Mouse (Mus musculus) ES-Bruce4 (cell line): ENCODE data around the gene Map1a. TPM values are rescaled to one million over a fixed set of nuclear protein-coding genes. Genes with fewer than 3 reads are reported as not detected.
A peak's percentile ranks its signal among the peaks of the same experiment; 100 is the strongest.

ENCODE experiments used
- H3K27ac ChIP-seq: 2 replicates; pipeline ENCODE4 v1.5.1; 2012; ENCODE audit warnings: low read length, inconsistent platforms; ENCODE audit not compliant: insufficient read depth
- H3K27me3 ChIP-seq: 2 replicates; pipeline ENCODE4 v1.6.1; 2012; ENCODE audit warnings: mild to moderate bottlenecking, low read length, inconsistent platforms; ENCODE audit not compliant: control insufficient read depth, poor library complexity, insufficient read depth, severe bottlenecking
- H3K36me3 ChIP-seq: 2 replicates; pipeline ENCODE4 v1.6.1; 2012; ENCODE audit warnings: inconsistent platforms, mild to moderate bottlenecking, low read length, moderate library complexity; ENCODE audit not compliant: control insufficient read depth, poor library complexity, insufficient read depth, severe bottlenecking
- H3K4me1 ChIP-seq: one replicate; pipeline ENCODE4 v1.8.1; 2011; ENCODE audit warnings: low read length; ENCODE audit not compliant: control insufficient read depth, insufficient read depth
- H3K4me3 ChIP-seq: 2 replicates; pipeline ENCODE4 v1.5.1; 2011; ENCODE audit warnings: low read depth, mild to moderate bottlenecking, low read length
- H3K9ac ChIP-seq: 2 replicates; pipeline ENCODE4 v1.6.1; 2012; ENCODE audit warnings: low read depth, mild to moderate bottlenecking, inconsistent platforms; ENCODE audit not compliant: poor library complexity, severe bottlenecking
- H3K9me3 ChIP-seq: replicated peaks from 2 replicates; pipeline ENCODE4 v1.6.1; 2012; ENCODE audit warnings: mild to moderate bottlenecking, low read length, inconsistent platforms; ENCODE audit not compliant: control insufficient read depth, poor library complexity, insufficient read depth, severe bottlenecking
- CTCF ChIP-seq: IDR thresholded peaks from one replicate; pipeline ENCODE4 v1.8.1; 2011; ENCODE audit warnings: low read depth, low read length
- EP300 ChIP-seq: IDR thresholded peaks from 2 replicates; pipeline ENCODE4 v1.6.1; 2011; ENCODE audit warnings: low read depth, low read length; ENCODE audit not compliant: insufficient read depth
- POLR2A ChIP-seq: IDR thresholded peaks from one replicate; pipeline ENCODE4 v1.8.1; 2011; ENCODE audit warnings: low read length; ENCODE audit not compliant: insufficient read depth
- polyA plus RNA-seq: library from polyadenylated mRNA; stranded (reverse); fragments of >200 nt; gene quantifications from 2 replicates; pipeline ENCODE4 v1.2.4, GENCODE M21; 2011; ENCODE audit warnings: low read depth; ENCODE audit not compliant: missing spikeins, insufficient read depth, insufficient read length

Map1a gene
- polyA plus RNA-seq, 1 experiment, result 5.3 TPM

GRCm38 (mm10) chr2:121357494-121357893 is 68.1 kb downstream of the Map1a start, which contains the start of gene Ckmt1:
Ckmt1 (plus strand) TSS chr2:121357714.
- no peaks in the 10 kb centered on the region for H3K27me3 ChIP-seq
- peak within 1 kb of the TSS; percentile 43 for H3K9ac ChIP-seq
- peak within 1 kb of the TSS; percentile 0; the same call in 1 of the 2 replicates for H3K27ac ChIP-seq
- H3K4me1 ChIP-seq, result no peaks in the 10 kb centered on the region
- H3K4me3 ChIP-seq, result peak within 1 kb of the TSS; percentile 65
- H3K9me3 ChIP-seq, result no peaks in the 10 kb centered on the region
- H3K36me3 ChIP-seq, result no peaks in the 10 kb centered on the region
- TF ChIP-seq POLR2A (no peak), EP300 (0 out of 2 replicates have a peak, but pooled peaks have one; percentile 22), CTCF (no peak)

GRCm38 (mm10) chr2:121357961-121358360 is 68.6 kb downstream of the Map1a start:
- Histone ChIP-seq H3K36me3 (no peaks in the 10 kb centered on the region), H3K27ac (no peak overlapping the region; the same call in 1 of the 2 replicates), H3K27me3 (no peaks in the 10 kb centered on the region), H3K9ac (no peak overlapping the region), H3K9me3 (no peaks in the 10 kb centered on the region), H3K4me3 (peak overlapping the region; percentile 34; the same call in 1 of the 2 replicates), H3K4me1 (no peaks in the 10 kb centered on the region)
- no peak for TF ChIP-seq POLR2A
- no peak for TF ChIP-seq CTCF
- no peak for TF ChIP-seq EP300

DNA sequence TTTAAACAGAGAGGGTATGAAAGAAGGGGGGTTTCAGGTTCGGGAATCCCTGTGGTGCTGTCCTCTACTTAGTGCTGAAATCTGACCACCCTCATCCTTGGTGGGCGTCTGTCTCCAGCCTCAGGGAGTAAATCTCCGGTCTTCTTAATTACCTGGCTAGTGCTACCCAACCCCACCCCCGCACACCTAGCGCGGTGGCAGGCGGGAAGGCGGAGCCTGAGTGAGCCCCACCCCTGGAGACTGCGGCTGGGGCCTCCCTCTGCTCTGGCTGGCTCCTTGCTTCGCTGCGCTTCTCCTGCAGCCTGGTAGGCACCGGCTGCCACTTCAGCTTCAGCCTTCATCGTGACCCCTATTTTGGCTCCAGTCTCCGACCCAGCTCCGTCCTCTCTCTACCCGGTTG is 69.0 kb downstream of the Map1a start:
- Histone ChIP-seq H3K4me1 (no peaks in the 10 kb centered on the region), H3K27ac (no peak overlapping the region), H3K27me3 (no peaks in the 10 kb centered on the region), H3K9me3 (no peaks in the 10 kb centered on the region), H3K4me3 (peak overlapping the region; percentile 65), H3K9ac (peak overlapping the region; percentile 43), H3K36me3 (no peaks in the 10 kb centered on the region)
- no peak for TF ChIP-seq CTCF
- no peak for TF ChIP-seq EP300
- no peak for TF ChIP-seq POLR2A

GRCm38 (mm10) chr2:121359461-121359860 is 70.1 kb downstream of the Map1a start:
- Histone ChIP-seq H3K9me3 (no peaks in the 10 kb centered on the region), H3K27ac (no peak overlapping the region), H3K9ac (no peak overlapping the region), H3K4me3 (no peak overlapping the region), H3K36me3 (no peaks in the 10 kb centered on the region), H3K4me1 (no peaks in the 10 kb centered on the region), H3K27me3 (no peaks in the 10 kb centered on the region)
- TF ChIP-seq EP300 (no peak), CTCF (no peak), POLR2A (no peak)

Other genes with a start within 250 kb of the Map1a start
- gene Tgm5, start 203.8 kb upstream of the Map1a start, polyA plus RNA-seq, result not detected in 2 replicates
- not detected in 2 replicates for gene Tgm7, start 179.8 kb upstream of the Map1a start, polyA plus RNA-seq
- 11.1 and 12.2 TPM in 2 replicates for gene Adal, start 149.2 kb upstream of the Map1a start, polyA plus RNA-seq
- gene Lcmt2, start 148.9 kb upstream of the Map1a start, polyA plus RNA-seq, result 3.1 and 3.3 TPM in 2 replicates
- gene Tubgcp4, start 118.9 kb upstream of the Map1a start, polyA plus RNA-seq, result 42.5 and 52.4 TPM in 2 replicates
- 6.1 and 6.4 TPM in 2 replicates for gene Zscan29, start 118.5 kb upstream of the Map1a start, polyA plus RNA-seq
- 76.2 and 101 TPM in 2 replicates for gene Trp53bp1, start 18.2 kb upstream of the Map1a start, polyA plus RNA-seq
- 14.9 TPM in 2 replicates for gene Ppip5k1, start 65.8 kb downstream of the Map1a start, polyA plus RNA-seq
- 23.2 and 28.4 TPM in 2 replicates for gene Ckmt1, start 68.1 kb downstream of the Map1a start, polyA plus RNA-seq
- gene Strc, start 97.6 kb downstream of the Map1a start, polyA plus RNA-seq, result not detected in 2 replicates
- gene Pdia3, start 124.2 kb downstream of the Map1a start, polyA plus RNA-seq, result 486 and 515 TPM in 2 replicates
- gene Catsper2, start 124.2 kb downstream of the Map1a start, polyA plus RNA-seq, result 1.9 and 2.5 TPM in 2 replicates
- gene Ell3, start 154.7 kb downstream of the Map1a start, polyA plus RNA-seq, result 16.2 and 18.1 TPM in 2 replicates
- 367 and 428 TPM in 2 replicates for gene Serf2, start 159.6 kb downstream of the Map1a start, polyA plus RNA-seq
- 102 and 107 TPM in 2 replicates for gene Hypk, start 163.7 kb downstream of the Map1a start, polyA plus RNA-seq
- gene Serinc4, start 167.2 kb downstream of the Map1a start, polyA plus RNA-seq, result 0.27 TPM in 1 of 2 replicates, not detected in the other
- gene Mfap1b, start 184.5 kb downstream of the Map1a start, polyA plus RNA-seq, result 25.9 and 28.0 TPM in 2 replicates
- gene Mfap1a, start 217.1 kb downstream of the Map1a start, polyA plus RNA-seq, result 22.0 and 22.8 TPM in 2 replicates
- 40.6 and 41.2 TPM in 2 replicates for gene Wdr76, start 217.1 kb downstream of the Map1a start, polyA plus RNA-seq